Mouse (Mus musculus) adrenal gland, adult (tissue): Measurements from ENCODE around the gene Fbxl14.

ENCODE experiments used
- DNase-seq, 2 experiments: peaks; one replicate each; pipeline ENCODE4 v3.0.0; 2022 to 2023; ENCODE audit warnings: low spot score in 1 of 2; ENCODE audit not compliant: inconsistent age in 2 of 2

The Fbxl14 gene

GRCm38 (mm10) chr6:119491997-119492629 is 12.6 kb downstream of the Fbxl14 start:
- no peak for DNase-seq

GRCm38 (mm10) chr6:119492630-119493014 is 13.2 kb downstream of the Fbxl14 start:
- no peak for DNase-seq

- DNase-seq: peak; percentile 69 to 79
These were observed 19.8 kb downstream of the Fbxl14 start for GRCm38 (mm10) chr6:119499271-119499670.

GRCm38 (mm10) chr6:119500086-119500485 is 20.6 kb downstream of the Fbxl14 start:
- no peak for DNase-seq

- no peak for DNase-seq
These were observed 22.6 kb downstream of the Fbxl14 start for GRCm38 (mm10) chr6:119502031-119502430.

- DNase-seq: no peak
These were observed 25.3 kb downstream of the Fbxl14 start for GRCm38 (mm10) chr6:119504756-119505155.

- DNase-seq: no peak
These were observed 26.2 kb downstream of the Fbxl14 start for GRCm38 (mm10) chr6:119505525-119506225.

- no peak for DNase-seq
These were observed 28.8 kb downstream of the Fbxl14 start for GRCm38 (mm10) chr6:119508221-119508620.

- DNase-seq: no peak
These were observed 29.3 kb downstream of the Fbxl14 start for GRCm38 (mm10) chr6:119508634-119509375.

- no peak for DNase-seq
These were observed 30.1 kb downstream of the Fbxl14 start for GRCm38 (mm10) chr6:119509437-119510037.

- DNase-seq: no peak
These were observed 33.2 kb downstream of the Fbxl14 start for GRCm38 (mm10) chr6:119512701-119513100.

- DNase-seq: no peak
These were observed 34.0 kb downstream of the Fbxl14 start for GRCm38 (mm10) chr6:119513452-119513851.

GRCm38 (mm10) chr6:119514085-119514484 is 34.6 kb downstream of the Fbxl14 start:
- DNase-seq: no peak

GRCm38 (mm10) chr6:119520731-119521130 is 41.3 kb downstream of the Fbxl14 start:
- no peak for DNase-seq

- DNase-seq: no peak
These were observed 42.0 kb downstream of the Fbxl14 start for GRCm38 (mm10) chr6:119521482-119521900.

- no peak for DNase-seq
These were observed 42.5 kb downstream of the Fbxl14 start for GRCm38 (mm10) chr6:119521931-119522391.

GRCm38 (mm10) chr6:119526498-119526897 is 47.0 kb downstream of the Fbxl14 start:
- no peak for DNase-seq

- DNase-seq: no peak
These were observed 50.2 kb downstream of the Fbxl14 start for GRCm38 (mm10) chr6:119529659-119530058.
